Comparison of ENCODE assay signal across 1 mouse cellular context in the genomic region with DNA sequence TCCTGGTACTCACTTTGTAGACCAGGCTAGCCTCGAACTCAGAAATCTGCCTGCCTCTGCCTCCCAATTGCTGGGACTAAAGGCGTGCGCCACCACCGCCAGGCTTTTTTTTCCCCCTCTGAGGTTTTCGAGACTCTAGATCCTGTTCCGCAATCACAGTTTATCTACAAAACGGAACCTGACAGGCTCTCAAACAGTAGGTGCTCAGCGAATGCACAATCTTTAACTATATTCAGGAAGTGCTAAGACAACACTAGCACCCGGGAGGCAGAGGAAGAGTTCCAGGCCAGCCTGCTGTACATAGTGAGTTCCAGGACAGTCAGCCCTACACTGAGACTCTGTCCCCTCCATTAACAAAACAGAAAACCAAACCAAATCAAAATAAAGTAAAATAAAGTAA.
A peak's percentile ranks its signal among the peaks of the same experiment; 100 is the strongest.
TF ChIP-seq lines count a peak whose summit lies in the region.

No protein-coding gene starts in this region.

TF ChIP-seq in MEL, 35 proteins besides CTCF, POLR2A, EP300 and RAD21:
- TF ChIP-seq BHLHE40 (IDR thresholded peaks at IDR 0.05; ENCODE audit: borderline replicate concordance, low read depth, low read length) (peak; percentile 30; the same call in 1 of the 2 replicates), JUND (IDR thresholded peaks at IDR 0.05; ENCODE audit: low read depth, low read length) (no peak), TAL1 (IDR thresholded peaks at IDR 0.05; ENCODE audit: low read length) (no peak), NELFE (IDR thresholded peaks at IDR 0.05; ENCODE audit: low read depth, low read length) (no peak), TBP (IDR thresholded peaks at IDR 0.05; ENCODE audit: low read depth, low read length) (peak; percentile 57; the same call in 1 of the 2 replicates), SIN3A (IDR thresholded peaks at IDR 0.05; ENCODE audit: low read length) (peak; percentile 34), ZMIZ1 (IDR thresholded peaks at IDR 0.05; ENCODE audit: low read depth, low read length) (no peak), ZNF384 (IDR thresholded peaks at IDR 0.05; ENCODE audit: low read depth, low read length) (peak; percentile 81), CHD1 (IDR thresholded peaks at IDR 0.05; ENCODE audit: low read depth, low read length) (no peak), RCOR1 (IDR thresholded peaks at IDR 0.05; ENCODE audit: low read depth, low read length) (peak; percentile 99), TCF12 (IDR thresholded peaks at IDR 0.05; ENCODE audit: low read depth, low read length) (0 out of 2 replicates have a peak, but pooled peaks have one; percentile 6), MAFK (IDR thresholded peaks at IDR 0.05; ENCODE audit: borderline replicate concordance, low read depth, low read length) (no peak), UBTF (IDR thresholded peaks at IDR 0.05; ENCODE audit: borderline replicate concordance, insufficient read depth, low read depth, low read length) (no peak), POLR2AphosphoS5 (IDR thresholded peaks at IDR 0.05; ENCODE audit: borderline replicate concordance, low read depth, low read length) (no peak), HCFC1 (IDR thresholded peaks at IDR 0.05; ENCODE audit: low read depth, low read length) (no peak), KAT2A (conservative IDR thresholded peaks at IDR 0.05; ENCODE audit: low read depth, low read length) (no peak), USF1 (IDR thresholded peaks at IDR 0.05; ENCODE audit: low read depth, low read length) (no peak), SMC3 (IDR thresholded peaks at IDR 0.05; ENCODE audit: low read depth, low read length) (no peak), USF2 (IDR thresholded peaks at IDR 0.05; ENCODE audit: borderline replicate concordance in 1 of 2, insufficient read depth in 1 of 2, low read depth in 1 of 2, low read length in 2 of 2) (no peak), E2F4 (IDR thresholded peaks at IDR 0.05; ENCODE audit: borderline replicate concordance, low read depth, low read length) (no peak), MAX (IDR thresholded peaks at IDR 0.05; ENCODE audit: low read length) (no peak), ELF1 (IDR thresholded peaks at IDR 0.05; ENCODE audit: low read depth, low read length) (peak; percentile 74), MEF2A (IDR thresholded peaks at IDR 0.05; ENCODE audit: extremely low read depth, insufficient replicate concordance, low read depth, low read length, poor library complexity, severe bottlenecking) (no peak), MYC (IDR thresholded peaks at IDR 0.05; ENCODE audit: low read depth, low read length) (no peak), MAZ (IDR thresholded peaks at IDR 0.05; ENCODE audit: low read depth, low read length) (no peak), GABPA (IDR thresholded peaks at IDR 0.05; ENCODE audit: low read depth, low read length) (no peak), NRF1 (IDR thresholded peaks at IDR 0.05; ENCODE audit: insufficient read depth, low read depth, low read length, poor library complexity, severe bottlenecking) (no peak), ZC3H11A (IDR thresholded peaks at IDR 0.05; ENCODE audit: low read depth, low read length) (no peak), GATA1 (IDR thresholded peaks at IDR 0.05; ENCODE audit: low read depth, low read length) (peak; percentile 48; the same call in 1 of the 2 replicates), ETS1 (IDR thresholded peaks at IDR 0.05; ENCODE audit: low read depth, low read length) (peak; percentile 25; the same call in 1 of the 2 replicates), CHD2 (IDR thresholded peaks at IDR 0.05; ENCODE audit: low read length) (no peak), ZKSCAN1 (IDR thresholded peaks at IDR 0.05; ENCODE audit: low read depth, low read length) (no peak), MYB (IDR thresholded peaks at IDR 0.05; ENCODE audit: low read depth, low read length) (no peak), POLR2AphosphoS2 (IDR thresholded peaks at IDR 0.05; ENCODE audit: low read length) (no peak), MXI1 (IDR thresholded peaks at IDR 0.05; ENCODE audit: low read depth, low read length) (no peak)
